Mouse (Mus musculus): ENCODE results near the gene Bod1l. TPM values are rescaled to one million over a fixed set of nuclear protein-coding genes. Genes with fewer than 3 reads are reported as not detected.

The Bod1l gene
- polyA plus RNA-seq, 1 experiment: 2.9 TPM

DNA sequence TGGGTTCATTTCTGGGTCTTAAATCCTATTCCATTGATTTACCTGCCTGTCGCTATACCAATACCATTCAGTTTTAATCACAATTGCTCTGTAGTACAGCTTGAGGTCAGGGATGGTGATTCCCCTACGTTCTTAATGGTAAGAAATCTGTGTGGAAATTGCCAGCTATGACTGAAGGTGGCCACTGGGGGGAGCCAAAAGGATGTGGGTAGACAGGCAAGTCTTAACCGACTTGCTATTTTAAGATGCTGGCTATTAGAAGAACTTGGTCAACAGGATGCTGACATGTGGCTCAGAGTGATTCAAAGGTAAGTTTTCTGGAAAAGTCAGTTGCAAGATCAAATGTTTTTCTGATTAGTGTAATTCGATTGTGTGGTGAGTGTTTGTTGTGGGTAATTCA, 43.6 kb upstream of the Bod1l start:
- H3K4me3 ChIP-seq (ENCODE audit: insufficient read depth, poor library complexity, severe bottlenecking): no peak overlapping the region
- no peaks in the 10 kb centered on the region for H3K79me2 ChIP-seq (ENCODE audit: control insufficient read depth, insufficient read depth)
- no peaks in the 10 kb centered on the region for H3K36me3 ChIP-seq (ENCODE audit: control insufficient read depth, insufficient read depth)
- H3K27me3 ChIP-seq (ENCODE audit: control insufficient read depth, insufficient read depth, insufficient read length): no peaks in the 10 kb centered on the region
- no peaks in the 10 kb centered on the region for H3K79me3 ChIP-seq (ENCODE audit: low read depth)
- H3ac ChIP-seq (ENCODE audit: control insufficient read depth, insufficient read length, low read depth): no peak overlapping the region
- TF ChIP-seq USF1 (IDR thresholded peaks at IDR 0.05; ENCODE audit: low read depth) (no peak), CTCF (IDR thresholded peaks at IDR 0.05; ENCODE audit: control insufficient read depth, insufficient read depth, insufficient read length) (peak; percentile 58)

DNA sequence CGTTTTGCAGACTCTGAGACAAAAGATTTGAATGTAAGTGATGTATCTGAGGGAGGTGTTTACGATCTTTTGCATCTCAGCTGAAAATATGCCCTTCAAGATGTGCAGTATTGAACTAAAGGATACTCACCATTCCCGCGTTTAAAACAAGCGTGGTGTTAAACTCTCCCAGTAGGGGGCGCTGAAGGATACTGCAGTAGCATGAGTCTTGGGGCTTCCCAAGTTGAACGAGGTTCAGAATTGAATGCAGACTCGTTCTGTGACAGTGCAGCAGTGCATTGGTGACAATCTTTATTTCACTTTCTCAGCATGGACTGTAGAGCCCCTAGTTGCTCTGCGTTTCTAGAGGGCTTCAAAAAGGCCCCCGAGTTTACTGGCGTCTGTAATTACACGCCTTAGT, 40.4 kb upstream of the Bod1l start:
- H3K36me3 ChIP-seq (ENCODE audit: control insufficient read depth, insufficient read depth): no peaks in the 10 kb centered on the region
- no peaks in the 10 kb centered on the region for H3K27me3 ChIP-seq (ENCODE audit: control insufficient read depth, insufficient read depth, insufficient read length)
- H3K79me2 ChIP-seq (ENCODE audit: control insufficient read depth, insufficient read depth): no peaks in the 10 kb centered on the region
- H3K79me3 ChIP-seq (ENCODE audit: low read depth): no peaks in the 10 kb centered on the region
- no peak overlapping the region for H3K4me3 ChIP-seq (ENCODE audit: insufficient read depth, poor library complexity, severe bottlenecking)
- H3ac ChIP-seq (ENCODE audit: control insufficient read depth, insufficient read length, low read depth): no peak overlapping the region
- TF ChIP-seq MYOG (IDR thresholded peaks at IDR 0.05; ENCODE audit: control insufficient read depth, extremely low read depth, insufficient read length) (no peak), MYOD1 (IDR thresholded peaks at IDR 0.05; ENCODE audit: control insufficient read depth, insufficient read length, low read depth) (no peak), USF1 (IDR thresholded peaks at IDR 0.05; ENCODE audit: low read depth) (no peak), CTCF (IDR thresholded peaks at IDR 0.05; ENCODE audit: control insufficient read depth, insufficient read depth, insufficient read length) (no peak), MAX (IDR thresholded peaks at IDR 0.05) (no peak), CEBPB (IDR thresholded peaks at IDR 0.05; ENCODE audit: low read depth) (no peak), FOSL1 (IDR thresholded peaks at IDR 0.05; ENCODE audit: insufficient read depth, low read length, poor library complexity, severe bottlenecking) (no peak)

DNA sequence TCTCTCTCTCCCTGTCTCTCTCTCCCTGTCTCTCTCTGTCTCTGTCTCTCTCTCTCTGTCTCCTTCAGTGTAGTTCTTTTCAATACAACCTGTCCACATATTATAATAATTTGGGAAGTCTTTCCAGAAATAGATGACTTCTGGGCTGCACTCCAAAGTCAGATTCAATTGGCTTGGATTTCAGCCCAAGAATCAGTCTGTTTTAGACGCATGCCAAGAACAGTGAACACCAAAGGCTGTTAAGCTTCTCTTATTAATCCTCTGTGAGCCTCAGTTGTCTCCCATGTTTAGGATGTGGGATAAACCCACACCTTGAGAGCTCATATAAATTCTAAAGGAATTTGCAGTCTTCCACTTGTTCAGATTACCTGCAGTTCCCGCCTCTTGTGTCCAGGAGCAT, 27.0 kb upstream of the Bod1l start:
- no peaks in the 10 kb centered on the region for H3K79me2 ChIP-seq (ENCODE audit: control insufficient read depth, insufficient read depth)

DNA sequence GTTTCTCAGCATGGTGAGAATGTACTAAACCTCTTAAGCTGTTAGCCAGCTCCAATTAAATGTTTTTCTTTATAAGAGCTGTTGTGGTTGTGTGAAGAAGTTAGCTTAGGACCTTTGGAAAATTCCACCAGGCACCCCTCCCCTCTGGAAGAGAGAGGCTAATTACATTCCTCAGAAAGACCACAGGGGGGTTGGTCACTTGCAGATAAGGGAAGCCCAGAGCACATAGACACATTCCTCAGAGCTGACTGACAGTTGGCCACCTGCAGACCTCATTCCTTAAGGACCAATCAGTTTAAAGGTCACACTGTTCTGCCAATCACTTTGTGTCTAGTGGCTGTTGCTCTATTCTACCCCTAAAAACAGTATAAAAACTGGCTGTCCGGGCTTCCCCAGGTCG, 11.7 kb upstream of the Bod1l start:
- no peaks in the 10 kb centered on the region for H3K27me3 ChIP-seq (ENCODE audit: control insufficient read depth, insufficient read depth, insufficient read length)
- no peak overlapping the region for H3K4me3 ChIP-seq (ENCODE audit: insufficient read depth, poor library complexity, severe bottlenecking)
- no peak for TF ChIP-seq CTCF (IDR thresholded peaks at IDR 0.05; ENCODE audit: control insufficient read depth, insufficient read depth, insufficient read length)
- no peak for TF ChIP-seq MAX (IDR thresholded peaks at IDR 0.05)
- no peak for TF ChIP-seq MYOG (IDR thresholded peaks at IDR 0.05; ENCODE audit: control insufficient read depth, extremely low read depth, insufficient read length)
- TF ChIP-seq MYOD1 (IDR thresholded peaks at IDR 0.05; ENCODE audit: control insufficient read depth, insufficient read length, low read depth): no peak
- no peak for TF ChIP-seq FOSL1 (IDR thresholded peaks at IDR 0.05; ENCODE audit: insufficient read depth, low read length, poor library complexity, severe bottlenecking)
- no peak for TF ChIP-seq USF1 (IDR thresholded peaks at IDR 0.05; ENCODE audit: low read depth)
- no peak for TF ChIP-seq CEBPB (IDR thresholded peaks at IDR 0.05; ENCODE audit: low read depth)
- H3K36me3 ChIP-seq (ENCODE audit: control insufficient read depth, insufficient read depth): no peaks in the 10 kb centered on the region
- no peaks in the 10 kb centered on the region for H3K79me3 ChIP-seq (ENCODE audit: low read depth)
- H3ac ChIP-seq (ENCODE audit: control insufficient read depth, insufficient read length, low read depth): no peak overlapping the region
- H3K79me2 ChIP-seq (ENCODE audit: control insufficient read depth, insufficient read depth): no peaks in the 10 kb centered on the region

More for the DNA sequence above, 27.0 kb upstream of the Bod1l start:
- no peak for TF ChIP-seq MYOG (IDR thresholded peaks at IDR 0.05; ENCODE audit: control insufficient read depth, extremely low read depth, insufficient read length)
- no peak for TF ChIP-seq CTCF (IDR thresholded peaks at IDR 0.05; ENCODE audit: control insufficient read depth, insufficient read depth, insufficient read length)
- no peak for TF ChIP-seq USF1 (IDR thresholded peaks at IDR 0.05; ENCODE audit: low read depth)
- TF ChIP-seq FOSL1 (IDR thresholded peaks at IDR 0.05; ENCODE audit: insufficient read depth, low read length, poor library complexity, severe bottlenecking): no peak
- no peak for TF ChIP-seq MYOD1 (IDR thresholded peaks at IDR 0.05; ENCODE audit: control insufficient read depth, insufficient read length, low read depth)
- TF ChIP-seq CEBPB (IDR thresholded peaks at IDR 0.05; ENCODE audit: low read depth): no peak
- TF ChIP-seq MAX (IDR thresholded peaks at IDR 0.05): no peak
- H3K27me3 ChIP-seq (ENCODE audit: control insufficient read depth, insufficient read depth, insufficient read length): no peaks in the 10 kb centered on the region
- no peaks in the 10 kb centered on the region for H3K79me3 ChIP-seq (ENCODE audit: low read depth)
- H3K4me3 ChIP-seq (ENCODE audit: insufficient read depth, poor library complexity, severe bottlenecking): no peak overlapping the region
- no peak overlapping the region for H3ac ChIP-seq (ENCODE audit: control insufficient read depth, insufficient read length, low read depth)
- no peaks in the 10 kb centered on the region for H3K36me3 ChIP-seq (ENCODE audit: control insufficient read depth, insufficient read depth)

DNA sequence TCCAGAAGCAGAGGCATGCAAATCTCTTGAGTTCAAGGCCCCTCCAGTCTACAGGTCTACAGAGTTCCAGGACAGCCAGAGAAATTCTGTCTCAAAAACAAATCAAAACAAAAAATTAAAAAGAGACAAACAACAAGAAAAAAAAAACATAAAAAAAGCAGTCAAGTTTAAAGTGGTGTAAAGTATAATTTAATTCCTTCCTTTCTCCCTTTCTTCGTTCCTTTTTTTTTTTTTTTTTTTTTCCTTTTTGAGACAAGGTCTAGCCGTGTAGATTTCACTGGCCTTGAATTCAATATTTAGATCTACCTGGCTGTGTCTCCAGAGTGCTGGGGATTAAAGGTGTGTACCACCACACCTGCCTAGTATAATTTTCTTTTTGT, 1.4 kb upstream of the Bod1l start:
- Histone ChIP-seq H3K79me2 (ENCODE audit: control insufficient read depth, insufficient read depth) (peaks cover 33% of the 10 kb centered on the region), H3K79me3 (ENCODE audit: low read depth) (peaks cover 25% of the 10 kb centered on the region), H3ac (ENCODE audit: control insufficient read depth, insufficient read length, low read depth) (no peak overlapping the region), H3K4me3 (ENCODE audit: insufficient read depth, poor library complexity, severe bottlenecking) (no peak overlapping the region), H3K27me3 (ENCODE audit: control insufficient read depth, insufficient read depth, insufficient read length) (no peaks in the 10 kb centered on the region), H3K36me3 (ENCODE audit: control insufficient read depth, insufficient read depth) (no peaks in the 10 kb centered on the region)
- TF ChIP-seq CTCF (IDR thresholded peaks at IDR 0.05; ENCODE audit: control insufficient read depth, insufficient read depth, insufficient read length): no peak
- TF ChIP-seq FOSL1 (IDR thresholded peaks at IDR 0.05; ENCODE audit: insufficient read depth, low read length, poor library complexity, severe bottlenecking): no peak
- no peak for TF ChIP-seq CEBPB (IDR thresholded peaks at IDR 0.05; ENCODE audit: low read depth)
- TF ChIP-seq USF1 (IDR thresholded peaks at IDR 0.05; ENCODE audit: low read depth): no peak
- TF ChIP-seq MAX (IDR thresholded peaks at IDR 0.05): no peak
- TF ChIP-seq MYOG (IDR thresholded peaks at IDR 0.05; ENCODE audit: control insufficient read depth, extremely low read depth, insufficient read length): no peak
- TF ChIP-seq MYOD1 (IDR thresholded peaks at IDR 0.05; ENCODE audit: control insufficient read depth, insufficient read length, low read depth): no peak

DNA sequence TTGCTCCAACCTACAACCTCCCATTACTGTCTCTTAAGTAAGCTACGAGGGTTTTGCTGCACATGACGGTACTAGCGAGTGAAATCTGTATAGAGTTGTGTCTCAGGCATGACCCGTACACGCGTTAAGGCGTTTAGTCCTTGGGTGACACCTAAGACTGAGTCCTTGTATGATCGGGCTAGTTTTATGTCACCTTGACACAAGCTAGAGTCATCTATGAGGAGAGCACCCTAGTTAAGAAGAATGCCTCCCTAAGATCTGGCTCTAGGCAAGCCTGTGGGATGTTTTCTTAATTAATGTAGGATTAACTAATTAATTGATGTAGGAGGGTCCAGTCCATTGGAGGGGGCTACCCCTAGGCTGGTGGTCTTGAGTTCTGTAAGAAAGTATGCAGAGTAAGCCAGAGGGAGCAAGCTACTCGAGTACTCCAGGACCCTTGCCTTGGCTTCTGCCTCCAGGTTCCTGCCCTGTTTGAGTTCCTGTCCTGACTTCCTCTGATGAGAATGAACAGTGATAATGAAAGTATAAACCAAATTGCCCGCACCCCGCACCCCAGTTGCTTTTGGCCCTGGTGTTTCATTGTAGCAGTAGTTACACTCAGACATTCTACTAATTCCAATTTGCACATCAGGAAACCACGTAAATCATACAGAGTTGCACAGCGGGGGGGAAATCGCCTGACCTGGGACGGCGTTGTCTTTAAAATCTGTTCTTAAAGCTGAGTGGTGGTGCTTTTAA, 874 bp upstream of the Bod1l start:
- peak overlapping the region; percentile 64 for H3K4me3 ChIP-seq (ENCODE audit: insufficient read depth, poor library complexity, severe bottlenecking)
- peak overlapping the region; percentile 35 for H3ac ChIP-seq (ENCODE audit: control insufficient read depth, insufficient read length, low read depth)
- H3K79me2 ChIP-seq (ENCODE audit: control insufficient read depth, insufficient read depth): peaks cover 38% of the 10 kb centered on the region
- peaks cover 28% of the 10 kb centered on the region for H3K79me3 ChIP-seq (ENCODE audit: low read depth)
- H3K27me3 ChIP-seq (ENCODE audit: control insufficient read depth, insufficient read depth, insufficient read length): no peaks in the 10 kb centered on the region
- TF ChIP-seq MAX (IDR thresholded peaks at IDR 0.05): no peak
- TF ChIP-seq FOSL1 (IDR thresholded peaks at IDR 0.05; ENCODE audit: insufficient read depth, low read length, poor library complexity, severe bottlenecking): no peak
- no peak for TF ChIP-seq CTCF (IDR thresholded peaks at IDR 0.05; ENCODE audit: control insufficient read depth, insufficient read depth, insufficient read length)
- TF ChIP-seq MYOG (IDR thresholded peaks at IDR 0.05; ENCODE audit: control insufficient read depth, extremely low read depth, insufficient read length): no peak
- TF ChIP-seq USF1 (IDR thresholded peaks at IDR 0.05; ENCODE audit: low read depth): no peak
- no peak for TF ChIP-seq MYOD1 (IDR thresholded peaks at IDR 0.05; ENCODE audit: control insufficient read depth, insufficient read length, low read depth)
- TF ChIP-seq CEBPB (IDR thresholded peaks at IDR 0.05; ENCODE audit: low read depth): no peak
- no peaks in the 10 kb centered on the region for H3K36me3 ChIP-seq (ENCODE audit: control insufficient read depth, insufficient read depth)

Measured in C2C12 (cell line).